Mouse (Mus musculus) hindbrain, embryonic 11.5 days (tissue): ENCODE data around the gene Gm12169. TPM values are rescaled to one million over a fixed set of nuclear protein-coding genes. Genes with fewer than 3 reads are reported as not detected.

ENCODE experiments used
- ATAC-seq: fragments of 200-750 bp; cut with Nextera tagmentation; 2 replicates; pipeline ENCODE4 v1.8.0; 2017; ENCODE audit warnings: mild to moderate bottlenecking, moderate TSS enrichment, moderate library complexity; ENCODE audit not compliant: low FRiP score
- DNase-seq: peaks from one replicate; pipeline ENCODE4 v3.0.0-alpha.2; 2015; ENCODE audit warnings: low spot score
- H3K27ac ChIP-seq: fragments of 300-500 bp; sonication (generic); 2 replicates; pipeline ENCODE4 v1.5.1; 2014; ENCODE audit warnings: mild to moderate bottlenecking, low read depth, low read length
- H3K27me3 ChIP-seq: fragments of 300-500 bp; sonication (generic); 2 replicates; pipeline ENCODE4 v1.6.1; 2014; ENCODE audit warnings: mild to moderate bottlenecking, low read length, moderate library complexity, mixed read lengths; ENCODE audit not compliant: control insufficient read depth, insufficient read depth
- H3K36me3 ChIP-seq: fragments of 300-500 bp; sonication (generic); 2 replicates; pipeline ENCODE4 v1.6.1; 2014; ENCODE audit warnings: mild to moderate bottlenecking, low read length, moderate library complexity, mixed read lengths; ENCODE audit not compliant: control insufficient read depth, insufficient read depth
- H3K4me1 ChIP-seq: fragments of 300-500 bp; sonication (generic); replicated peaks from 2 replicates; pipeline ENCODE4 v1.6.1; 2014; ENCODE audit warnings: low read length, mixed read lengths; ENCODE audit not compliant: control insufficient read depth, insufficient read depth
- H3K4me2 ChIP-seq: fragments of 300-500 bp; sonication (generic); replicated peaks from 2 replicates; pipeline ENCODE4 v1.6.1; 2014; ENCODE audit warnings: mild to moderate bottlenecking, low read depth, low read length
- H3K4me3 ChIP-seq: fragments of 300-500 bp; sonication (generic); 2 replicates; pipeline ENCODE4 v1.5.1; 2014; ENCODE audit warnings: low read depth, low read length
- H3K9ac ChIP-seq: fragments of 300-500 bp; sonication (generic); 2 replicates; pipeline ENCODE4 v1.6.1; 2014; ENCODE audit warnings: low read depth, low read length
- H3K9me3 ChIP-seq: fragments of 300-500 bp; sonication (generic); 2 replicates; pipeline ENCODE4 v1.6.1; 2016; ENCODE audit warnings: low read length; ENCODE audit not compliant: control insufficient read depth
- WGBS: fragments of 180-500 bp; shearing (Covaris S2); extraction: QIAGEN DNeasy Blood & Tissue Kit; methylation state at CpG from one replicate; pipeline ENCODE4 v1.1.7; 2014; 5-methylcytosine and 5-hydroxymethylcytosine counted together
- polyA plus RNA-seq: library from polyadenylated mRNA; unstranded; fragments of >200 nt; fragmentation: Nextera tagmentation; extraction: Ambion mirVana; gene quantifications from 2 replicates; pipeline ENCODE4 v1.2.1, GENCODE M21; 2014

Gm12169 gene
- polyA plus RNA-seq, 1 experiment from 2014 or later, result not detected

GRCm38 (mm10) chr11:46569107-46569506 is 45.1 kb downstream of the Gm12169 start:
- Histone ChIP-seq H3K4me2 (no peak overlapping the region), H3K36me3 (no peaks in the 10 kb centered on the region), H3K9ac (no peak overlapping the region), H3K4me1 (no peaks in the 10 kb centered on the region), H3K9me3 (no peaks in the 10 kb centered on the region), H3K27me3 (no peaks in the 10 kb centered on the region), H3K27ac (no peak overlapping the region), H3K4me3 (no peak overlapping the region)
- ATAC-seq (no peak), DNase-seq (no peak)
- WGBS, result 69% methylated on average over 1 of the region's 1 CpGs

DNA sequence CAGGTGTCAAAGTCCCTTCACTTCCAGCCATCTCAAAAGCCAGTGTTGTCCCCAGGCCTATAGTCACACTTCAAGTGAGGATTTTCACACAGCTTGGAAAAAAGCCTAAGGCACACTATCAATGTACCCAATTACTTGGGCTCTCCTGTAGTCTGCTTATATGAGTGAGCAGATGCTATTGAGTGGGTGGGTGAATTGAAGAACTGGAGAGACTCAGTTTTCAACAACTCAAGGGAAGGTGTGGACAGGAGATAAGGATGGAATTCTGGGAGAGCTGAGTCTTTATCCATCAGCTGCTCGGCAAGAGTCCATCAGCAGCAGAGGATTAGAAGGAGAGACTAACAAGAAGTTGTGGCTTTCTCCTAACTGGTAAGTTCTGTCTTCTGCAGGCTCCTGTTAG is 47.3 kb downstream of the Gm12169 start, which contains the start of gene BC053393:
Gene BC053393 (plus strand): TSS at position 210 of the 400 bp plus-strand sequence.
- no peak within 1 kb of the TSS for H3K4me3 ChIP-seq
- H3K27ac ChIP-seq, result no peak within 1 kb of the TSS
- no peak within 1 kb of the TSS for H3K9ac ChIP-seq
- no peak for ATAC-seq
- no peaks in the 10 kb centered on the region for H3K27me3 ChIP-seq
- H3K4me1 ChIP-seq, result no peaks in the 10 kb centered on the region
- no peak for DNase-seq
- H3K4me2 ChIP-seq, result no peak within 1 kb of the TSS
- no peaks in the 10 kb centered on the region for H3K36me3 ChIP-seq
- no peaks in the 10 kb centered on the region for H3K9me3 ChIP-seq
- WGBS, result 84% methylated on average over 1 of the region's 1 CpGs

DNA sequence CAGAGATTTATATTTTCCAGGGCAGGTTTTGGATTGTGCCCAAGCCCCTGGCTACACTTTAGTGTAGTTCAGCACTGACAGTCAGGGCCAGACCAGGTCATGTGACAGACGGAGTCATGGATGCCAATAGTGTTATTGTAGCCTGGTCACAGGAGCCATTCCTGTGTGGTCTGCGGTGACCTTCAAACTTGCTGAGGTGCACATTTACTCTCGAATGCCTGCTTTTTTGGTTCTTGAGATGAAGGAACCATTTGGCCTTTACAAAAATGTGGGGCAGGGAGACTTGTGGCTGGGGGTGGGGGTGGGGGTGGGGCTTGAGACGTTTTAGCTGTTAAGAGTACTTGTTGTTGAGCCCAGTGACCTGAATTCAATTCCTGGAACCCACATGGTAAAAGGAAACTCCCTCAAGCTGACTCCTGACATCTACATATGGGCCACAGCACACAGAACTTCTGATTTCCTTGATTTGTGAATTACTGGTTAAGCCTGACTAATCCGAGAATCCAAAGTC is 54.8 kb downstream of the Gm12169 start:
- H3K9ac ChIP-seq, result no peak overlapping the region
- H3K4me1 ChIP-seq, result no peaks in the 10 kb centered on the region
- no peaks in the 10 kb centered on the region for H3K27me3 ChIP-seq
- no peaks in the 10 kb centered on the region for H3K36me3 ChIP-seq
- no peak overlapping the region for H3K4me3 ChIP-seq
- DNase-seq (no peak), ATAC-seq (no peak)
- 70% methylated on average over 5 of the region's 5 CpGs for WGBS
- no peak overlapping the region for H3K4me2 ChIP-seq
- H3K9me3 ChIP-seq, result no peaks in the 10 kb centered on the region
- H3K27ac ChIP-seq, result no peak overlapping the region

GRCm38 (mm10) chr11:46580428-46580827 is 56.4 kb downstream of the Gm12169 start:
- H3K9ac ChIP-seq, result no peak overlapping the region
- no peaks in the 10 kb centered on the region for H3K9me3 ChIP-seq
- 84% methylated on average over 3 of the region's 3 CpGs for WGBS
- H3K36me3 ChIP-seq, result no peaks in the 10 kb centered on the region
- no peak overlapping the region for H3K4me2 ChIP-seq
- H3K27me3 ChIP-seq, result no peaks in the 10 kb centered on the region
- H3K4me1 ChIP-seq, result no peaks in the 10 kb centered on the region
- no peak for DNase-seq
- no peak overlapping the region for H3K27ac ChIP-seq
- no peak for ATAC-seq
- H3K4me3 ChIP-seq, result no peak overlapping the region

GRCm38 (mm10) chr11:46582741-46583140 is 58.7 kb downstream of the Gm12169 start:
- Histone ChIP-seq H3K4me2 (no peak overlapping the region), H3K4me3 (no peak overlapping the region), H3K27ac (no peak overlapping the region), H3K9ac (no peak overlapping the region), H3K36me3 (no peaks in the 10 kb centered on the region), H3K27me3 (no peaks in the 10 kb centered on the region), H3K4me1 (no peaks in the 10 kb centered on the region), H3K9me3 (no peaks in the 10 kb centered on the region)
- 80% methylated on average over 5 of the region's 5 CpGs for WGBS
- DNase-seq (no peak), ATAC-seq (no peak)

Other genes with a start within 250 kb of the Gm12169 start
- 56.7 and 60.0 TPM in 2 replicates for gene Cyfip2, start 211.4 kb upstream of the Gm12169 start, polyA plus RNA-seq
- gene Itk, start 134.7 kb upstream of the Gm12169 start, polyA plus RNA-seq, result not detected in 2 replicates
- gene Fam71b, start 127.7 kb upstream of the Gm12169 start, polyA plus RNA-seq, result not detected in 2 replicates
- gene Med7, start 87.3 kb upstream of the Gm12169 start, polyA plus RNA-seq, result 104 and 109 TPM in 2 replicates
- 0.06 and 0.25 TPM in 2 replicates for gene Havcr2, start 69.3 kb upstream of the Gm12169 start, polyA plus RNA-seq
- not detected in 2 replicates for gene BC053393, start 47.3 kb downstream of the Gm12169 start, polyA plus RNA-seq
- gene Dppa1, start 105.0 kb downstream of the Gm12169 start, polyA plus RNA-seq, result not detected in 2 replicates
- 0.11 TPM in 1 of 2 replicates, not detected in the other for gene Timd2, start 182.8 kb downstream of the Gm12169 start, polyA plus RNA-seq
- gene Havcr1, start 210.9 kb downstream of the Gm12169 start, polyA plus RNA-seq, result not detected in 2 replicates